Mouse (Mus musculus): ENCODE measurements around the gene Sacs.

- no peak for TF ChIP-seq CTCF (IDR thresholded peaks at IDR 0.05; ENCODE audit: low read depth, low read length)
- TF ChIP-seq POLR2A (IDR thresholded peaks at IDR 0.05; ENCODE audit: insufficient read depth, low read length), result no peak
- no peak for TF ChIP-seq EP300 (IDR thresholded peaks at IDR 0.05; ENCODE audit: insufficient read depth, low read depth, low read length)
These were observed 35.0 kb downstream of the Sacs start for GRCm38 (mm10) chr14:61173229-61173628.
